Mouse (Mus musculus): Measurements from ENCODE around the gene Fdps. TPM values are rescaled to one million over a fixed set of nuclear protein-coding genes. Genes with fewer than 3 reads are reported as not detected.

Fdps gene
- total RNA-seq, 2 experiments from 2014 or later: 86.4 to 99.0 TPM

Other genes starting within 250 kb of the Fdps start
- 10 to 100 TPM; 24.6 to 27.1 TPM for gene Msto1, start 188.0 kb downstream of the Fdps start, total RNA-seq (2021)
- 10 to 100 TPM; 70.5 to 82.0 TPM for gene Ash1l, start 151.3 kb downstream of the Fdps start, total RNA-seq (2021)
- 100 to 1,000 TPM; 102 to 116 TPM for gene Dap3, start 150.8 kb downstream of the Fdps start, total RNA-seq (2021)
- gene Rusc1, start 8.6 kb downstream of the Fdps start, total RNA-seq (2021): 100 to 1,000 TPM; 132 to 145 TPM
- not detected for gene Gm43738, start 860 bp downstream of the Fdps start, total RNA-seq (2021)
- not detected for gene Pklr, start 34.2 kb upstream of the Fdps start, total RNA-seq (2021)
- 10 to 100 TPM; 10.7 to 16.7 TPM for gene Hcn3, start 58.2 kb upstream of the Fdps start, total RNA-seq (2021)
- gene Clk2, start 62.8 kb upstream of the Fdps start, total RNA-seq (2021): 10 to 100 TPM; 39.0 to 46.7 TPM
- gene Scamp3, start 75.5 kb upstream of the Fdps start, total RNA-seq (2021): 10 to 100 TPM; 67.8 to 73.3 TPM
- 10 to 100 TPM; 57.1 to 61.7 TPM for gene Fam189b, start 81.2 kb upstream of the Fdps start, total RNA-seq (2021)
- 10 to 100 TPM; 59.9 to 63.6 TPM for gene Gba, start 101.0 kb upstream of the Fdps start, total RNA-seq (2021)
- 10 to 100 TPM; 37.0 to 50.7 TPM for gene Thbs3, start 113.2 kb upstream of the Fdps start, total RNA-seq (2021)
- 100 to 1,000 TPM; 102 TPM for gene Mtx1, start 125.1 kb upstream of the Fdps start, total RNA-seq (2021)
- gene Muc1, start 127.1 kb upstream of the Fdps start, total RNA-seq (2021): under 1 TPM; 0.89 to 0.91 TPM
- gene Krtcap2, start 144.0 kb upstream of the Fdps start, total RNA-seq (2021): 10 to 100 TPM; 79.2 to 87.4 TPM
- gene Trim46, start 144.3 kb upstream of the Fdps start, total RNA-seq (2021): 10 to 100 TPM; 86.4 to 96.0 TPM
- 10 to 100 TPM; 51.1 to 71.0 TPM for gene Dpm3, start 157.4 kb upstream of the Fdps start, total RNA-seq (2021)
- gene Slc50a1, start 168.6 kb upstream of the Fdps start, total RNA-seq (2021): 10 to 100 TPM; 39.5 to 49.3 TPM
- gene Efna1, start 179.2 kb upstream of the Fdps start, total RNA-seq (2021): 1 to 10 TPM; 7.1 to 7.6 TPM
- 10 to 100 TPM; 77.1 to 82.6 TPM for gene Efna3, start 221.0 kb upstream of the Fdps start, total RNA-seq (2021)
- gene Efna4, start 236.1 kb upstream of the Fdps start, total RNA-seq (2021): under 1 TPM; 0.68 to 0.98 TPM
- 100 to 1,000 TPM; 109 to 112 TPM for gene Adam15, start 248.0 kb upstream of the Fdps start, total RNA-seq (2021)

Data from layer of hippocampus, postnatal 25 days (tissue).